Mouse (Mus musculus): ENCODE results near the gene Tmprss3.

The Tmprss3 gene

GRCm38 (mm10) chr17:31198877-31199276 is at the start of gene Tmprss3:
TSS of gene Tmprss3 (minus strand) at chr17:31198977.
- no peak for DNase-seq (ENCODE audit: low read depth, low spot score)

- no peak for DNase-seq (ENCODE audit: low read depth, low spot score)
Measured at GRCm38 (mm10) chr17:31247144-31247543, 48.4 kb upstream of the Tmprss3 start.

GRCm38 (mm10) chr17:31245321-31245720 is 46.5 kb upstream of the Tmprss3 start:
- no peak for DNase-seq (ENCODE audit: low read depth, low spot score)

GRCm38 (mm10) chr17:31242764-31243163 is 44.0 kb upstream of the Tmprss3 start:
- DNase-seq (ENCODE audit: low read depth, low spot score) = no peak

- DNase-seq (ENCODE audit: low read depth, low spot score) = no peak
Measured at GRCm38 (mm10) chr17:31241156-31241555, 42.4 kb upstream of the Tmprss3 start.

- no peak for DNase-seq (ENCODE audit: low read depth, low spot score)
Measured at GRCm38 (mm10) chr17:31238234-31239020, 39.6 kb upstream of the Tmprss3 start.

- no peak for DNase-seq (ENCODE audit: low read depth, low spot score)
Measured at GRCm38 (mm10) chr17:31235915-31236314, 37.1 kb upstream of the Tmprss3 start.

GRCm38 (mm10) chr17:31232251-31233010 is 33.7 kb upstream of the Tmprss3 start:
- no peak for DNase-seq (ENCODE audit: low read depth, low spot score)

GRCm38 (mm10) chr17:31231780-31232179 is 33.0 kb upstream of the Tmprss3 start:
- DNase-seq (ENCODE audit: low read depth, low spot score) = no peak

GRCm38 (mm10) chr17:31226931-31227330 is 28.2 kb upstream of the Tmprss3 start:
- DNase-seq (ENCODE audit: low read depth, low spot score) = no peak

GRCm38 (mm10) chr17:31226368-31226767 is 27.6 kb upstream of the Tmprss3 start:
- no peak for DNase-seq (ENCODE audit: low read depth, low spot score)

GRCm38 (mm10) chr17:31224591-31224990 is 25.8 kb upstream of the Tmprss3 start:
- no peak for DNase-seq (ENCODE audit: low read depth, low spot score)

- DNase-seq (ENCODE audit: low read depth, low spot score) = peak; percentile 9
Measured at GRCm38 (mm10) chr17:31223835-31224234, 25.1 kb upstream of the Tmprss3 start.

- no peak for DNase-seq (ENCODE audit: low read depth, low spot score)
Measured at GRCm38 (mm10) chr17:31222810-31223310, 24.1 kb upstream of the Tmprss3 start.

GRCm38 (mm10) chr17:31216068-31216955 is 17.5 kb upstream of the Tmprss3 start:
- no peak for DNase-seq (ENCODE audit: low read depth, low spot score)

- no peak for DNase-seq (ENCODE audit: low read depth, low spot score)
Measured at GRCm38 (mm10) chr17:31211881-31212280, 13.1 kb upstream of the Tmprss3 start.

GRCm38 (mm10) chr17:31210299-31210698 is 11.5 kb upstream of the Tmprss3 start:
- DNase-seq (ENCODE audit: low read depth, low spot score) = no peak

- no peak for DNase-seq (ENCODE audit: low read depth, low spot score)
Measured at GRCm38 (mm10) chr17:31209376-31209930, 10.7 kb upstream of the Tmprss3 start.

GRCm38 (mm10) chr17:31208654-31209053 is 9.9 kb upstream of the Tmprss3 start:
- no peak for DNase-seq (ENCODE audit: low read depth, low spot score)

GRCm38 (mm10) chr17:31207771-31208334 is 9.1 kb upstream of the Tmprss3 start, which contains the start of gene Ubash3a:
TSS of gene Ubash3a (plus strand) at chr17:31207873.
- DNase-seq (ENCODE audit: low read depth, low spot score) = no peak

- no peak for DNase-seq (ENCODE audit: low read depth, low spot score)
Measured at GRCm38 (mm10) chr17:31196283-31196682, 2.5 kb downstream of the Tmprss3 start.

Measured in skeletal muscle tissue, adult 2 months (tissue).